Mouse (Mus musculus) left cerebral cortex, adult 2 months (tissue): ENCODE results near the gene Lrch4. TPM values are rescaled to one million over a fixed set of nuclear protein-coding genes. Genes with fewer than 3 reads are reported as not detected.
"Not testable (repeated sequence)": the region's sequence is repeated elsewhere in the genome, so short reads cannot be mapped to it uniquely, and the experiment has no call there.

Source experiments
- DNase-seq, 2 experiments: peaks; one replicate each; pipeline ENCODE4 v3.0.0; 2021 to 2022; ENCODE audit warnings: low spot score in 2 of 2, mixed read lengths in 1 of 2; ENCODE audit errors: extremely low spot score in 1 of 2
- H3K27ac ChIP-seq: fragments of 200-600 bp; 2 replicates; pipeline ENCODE4 v1.8.1; 2022
- H3K4me3 ChIP-seq: fragments of 200-600 bp; 2 replicates; pipeline ENCODE4 v1.8.1; 2022
- CTCF ChIP-seq: fragments of 200-600 bp; IDR thresholded peaks from 2 replicates; pipeline ENCODE4 v1.8.1; 2022; ENCODE audit warnings: antibody characterized with exemption, mild to moderate bottlenecking, moderate library complexity
- intact Hi-C: fragments of 180-260 bp; cut with DNase I; formaldehyde crosslinking; loops from one replicate; pipeline ENCODE4 v1.15.1; 2025
- total RNA-seq, 2 experiments: library from RNA; stranded (reverse); gene quantifications; 2 replicates each; pipeline ENCODE4 v1.2.3; 2021

Lrch4 gene
- total RNA-seq, 2 experiments from 2014 or later, result 15.9 to 21.2 TPM

GRCm38 (mm10) chr5:137613550-137613949, 15.4 kb upstream of the Lrch4 start, which contains the start of gene Pcolce:
TSS of gene Pcolce (minus strand) at chr5:137613784.
- DNase-seq, result no peak
- Histone ChIP-seq H3K27ac (no peak within 1 kb of the TSS), H3K4me3 (no peak within 1 kb of the TSS)
- intact Hi-C loops, result no loop called here
- no peak for TF ChIP-seq CTCF

- H3K4me3 ChIP-seq, intact Hi-C loops, DNase-seq, H3K27ac ChIP-seq: not testable (repeated sequence)
- peak; percentile 40 for TF ChIP-seq CTCF
Measured at GRCm38 (mm10) chr5:137614921-137615320, 14.0 kb upstream of the Lrch4 start.

DNA sequence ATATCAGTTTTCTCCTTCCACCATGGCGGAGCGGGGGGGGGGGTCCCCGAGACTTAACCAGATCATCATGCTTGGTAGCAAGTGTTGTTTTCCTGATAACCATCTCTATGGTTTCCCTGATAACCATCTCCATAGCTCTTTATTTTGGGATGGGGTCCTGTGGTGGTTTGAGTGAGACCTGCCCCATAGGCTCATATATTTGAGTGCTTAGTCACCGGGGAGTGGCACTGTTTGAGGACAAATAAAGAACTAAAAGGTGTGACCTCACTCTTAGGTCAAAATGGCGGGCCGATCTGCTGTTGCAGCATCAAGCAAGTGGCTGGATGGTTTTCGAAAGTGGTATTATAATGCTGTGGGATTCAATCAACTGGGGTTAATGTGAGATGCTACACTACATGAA, 13.6 kb upstream of the Lrch4 start:
- no peak for TF ChIP-seq CTCF
- intact Hi-C loops, result no loop called here
- no peak for DNase-seq
- Histone ChIP-seq H3K27ac (no peak overlapping the region), H3K4me3 (no peak overlapping the region)

DNA sequence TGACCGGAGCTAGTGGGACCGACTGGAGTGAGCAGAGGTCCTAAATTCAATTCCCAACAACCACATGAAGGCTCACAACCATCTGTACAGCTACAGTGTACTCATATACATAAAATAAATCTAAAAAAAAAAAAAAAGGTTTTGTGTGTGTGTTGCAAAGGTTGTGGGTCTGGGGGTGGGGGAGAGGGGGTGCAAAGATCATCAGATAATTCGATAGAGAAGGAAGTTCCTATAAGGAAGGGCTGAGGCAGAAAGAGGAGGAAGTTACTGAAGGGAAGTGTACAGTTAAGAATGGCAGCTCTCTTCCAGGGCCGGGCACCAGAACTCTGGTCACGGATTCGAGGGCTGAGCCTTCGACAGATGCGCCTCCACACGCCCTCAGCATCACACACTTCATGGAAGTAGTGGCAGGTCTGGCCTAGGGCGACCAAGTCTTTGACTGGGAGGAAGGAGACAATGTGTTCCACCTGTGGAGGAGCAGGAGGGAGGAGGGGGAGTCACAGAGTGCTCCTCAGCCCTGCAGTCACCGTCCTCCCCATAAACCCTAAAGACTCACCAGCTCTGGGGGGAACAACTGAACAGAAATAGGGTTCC, 4.9 kb upstream of the Lrch4 start:
- Histone ChIP-seq H3K4me3 (no peak overlapping the region), H3K27ac (no peak overlapping the region)
- no peak for TF ChIP-seq CTCF
- intact Hi-C loops, result no loop called here
- no peak for DNase-seq

GRCm38 (mm10) chr5:137627991-137628390, 930 bp upstream of the Lrch4 start:
- peak; percentile 4 for TF ChIP-seq CTCF
- Histone ChIP-seq H3K4me3 (peak overlapping the region; percentile 65), H3K27ac (peak overlapping the region; percentile 96)
- intact Hi-C loops, result loop anchor here (1.0 to 2.0 kb wide), 2 partner anchors 27 to 55 kb away; partner anchors contain the start of gene Mospd3
- DNase-seq, result no peak

DNA sequence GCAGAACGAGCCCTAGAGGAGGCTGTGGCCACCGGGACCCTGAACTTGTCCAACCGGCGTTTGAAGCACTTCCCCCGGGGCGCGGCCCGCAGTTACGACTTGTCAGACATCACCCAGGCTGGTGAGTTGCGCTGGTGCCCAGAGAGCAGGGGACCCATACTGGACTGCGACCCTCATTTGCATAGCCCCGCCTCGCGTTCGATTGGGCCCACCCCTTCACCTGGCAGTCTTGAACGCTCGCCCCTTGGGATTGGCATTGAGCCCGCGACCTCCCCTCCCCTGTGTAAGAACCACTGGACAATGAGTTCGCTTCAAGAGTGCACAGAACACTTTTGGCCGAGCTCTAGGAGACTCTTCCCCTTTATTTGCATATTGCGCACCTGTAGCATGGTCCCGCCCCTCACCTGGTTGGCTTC, 393 bp downstream of the Lrch4 start:
- no peak for DNase-seq
- Histone ChIP-seq H3K4me3 (peak overlapping the region; percentile 100), H3K27ac (peak overlapping the region; percentile 93)
- intact Hi-C loops, result loop anchor here (2.0 kb wide), 1 partner anchor 53 kb away; no protein-coding TSS in a partner anchor
- no peak for TF ChIP-seq CTCF

GRCm38 (mm10) chr5:137629906-137630545, 1.1 kb downstream of the Lrch4 start:
- Histone ChIP-seq H3K27ac (peak overlapping the region; percentile 64), H3K4me3 (peak overlapping the region; percentile 100)
- no peak for TF ChIP-seq CTCF
- DNase-seq, result no peak
- intact Hi-C loops, result loop anchor here (2.0 kb wide), 1 partner anchor 53 kb away; no protein-coding TSS in a partner anchor

DNA sequence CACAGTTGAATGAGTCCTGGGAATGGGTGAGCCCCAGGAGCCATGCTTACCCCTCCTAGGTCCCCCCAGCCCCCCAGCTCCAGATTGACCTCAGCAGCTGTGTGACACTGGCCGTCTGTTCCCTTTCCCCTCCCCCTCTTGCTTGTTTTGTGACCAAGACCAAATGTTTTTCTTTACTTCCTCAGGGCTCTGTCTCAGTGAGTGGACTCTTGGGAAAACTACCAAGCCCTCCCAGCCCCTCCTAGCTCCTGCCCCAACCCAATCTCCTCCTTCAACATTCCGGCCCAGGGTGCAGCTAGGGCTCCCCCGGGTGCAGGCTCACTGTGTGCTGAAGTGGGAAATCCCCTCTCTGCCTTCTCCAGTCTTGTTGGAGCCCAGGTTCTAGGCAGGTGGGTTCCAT, 1.7 kb downstream of the Lrch4 start:
- no peak for DNase-seq
- TF ChIP-seq CTCF, result no peak
- Histone ChIP-seq H3K27ac (peak overlapping the region; percentile 72), H3K4me3 (peak overlapping the region; percentile 100)
- intact Hi-C loops, result no loop called here

- intact Hi-C loops, result no loop called here
- H3K4me3 ChIP-seq, result peak overlapping the region; percentile 21
- DNase-seq, result peak in 1 of 2 experiments; percentile 45
- H3K27ac ChIP-seq, result peak overlapping the region; percentile 72
- no peak for TF ChIP-seq CTCF
Measured at GRCm38 (mm10) chr5:137631171-137631570, 2.2 kb downstream of the Lrch4 start.

DNA sequence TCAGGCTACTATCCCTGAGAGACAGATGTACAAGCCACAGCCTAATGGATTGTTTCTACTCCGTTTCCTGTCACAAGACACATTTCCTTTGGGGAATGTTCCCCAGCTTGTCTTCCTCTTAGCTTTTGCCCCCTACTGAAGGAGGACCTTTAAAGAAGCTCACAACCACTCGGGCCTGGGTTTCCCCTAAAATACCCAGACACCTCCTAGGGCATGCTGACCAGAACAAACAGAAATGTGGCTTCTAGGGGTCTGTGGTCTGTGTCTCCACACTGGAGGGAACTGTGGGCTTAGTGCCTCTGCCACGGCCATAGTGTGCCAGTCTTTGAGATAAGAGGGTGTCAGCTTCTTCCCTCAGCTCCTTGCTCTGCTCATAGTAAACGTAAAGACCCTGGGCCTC, 2.7 kb downstream of the Lrch4 start:
- DNase-seq, result no peak

GRCm38 (mm10) chr5:137633397-137634084, 4.6 kb downstream of the Lrch4 start:
- no peak overlapping the region for H3K27ac ChIP-seq
- TF ChIP-seq CTCF, result no peak
- no peak for DNase-seq
- intact Hi-C loops, result no loop called here
- no peak overlapping the region for H3K4me3 ChIP-seq

More for the DNA sequence above, 2.7 kb downstream of the Lrch4 start:
- intact Hi-C loops, result no loop called here
- H3K4me3 ChIP-seq, result no peak overlapping the region
- TF ChIP-seq CTCF, result no peak
- H3K27ac ChIP-seq, result peak overlapping the region; percentile 72

DNA sequence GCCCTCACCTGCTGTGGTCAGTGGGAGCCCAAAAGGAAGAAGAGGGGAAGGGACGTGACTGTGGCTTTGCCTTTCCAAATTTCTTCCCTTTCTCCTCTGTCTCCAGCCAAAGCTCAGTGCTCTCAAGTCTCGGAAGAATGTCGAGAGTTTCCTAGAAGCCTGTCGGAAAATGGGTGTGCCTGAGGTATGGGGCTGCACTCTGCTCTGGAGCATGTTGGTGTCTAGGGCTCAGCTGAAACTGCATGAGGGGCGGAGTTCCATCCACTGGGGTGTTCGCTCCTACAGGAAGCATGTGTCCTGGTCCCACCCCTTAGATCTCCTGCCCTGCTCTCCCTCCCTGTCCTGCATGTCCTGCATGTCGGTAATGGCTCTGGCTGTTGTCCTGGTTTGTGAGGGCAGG, 10.6 kb downstream of the Lrch4 start:
- intact Hi-C loops, result no loop called here
- H3K27ac ChIP-seq, result no peak overlapping the region
- TF ChIP-seq CTCF, result no peak
- no peak overlapping the region for H3K4me3 ChIP-seq
- DNase-seq, result no peak
